Mouse (Mus musculus) mature B cell (primary cell): ENCODE data around the gene Pisd.

ENCODE experiments used
- in situ Hi-C: fragments of 300-500 bp; cut with MboI; formaldehyde crosslinking; loops from 2 replicates; pipeline ENCODE4 v1.14.3; 2019

Gene Pisd

GRCm38 (mm10) chr5:32711485-32711884, 74.0 kb downstream of the Pisd start:
- in situ Hi-C loops, result no loop called here

- in situ Hi-C loops, result no loop called here
These were observed 79.1 kb downstream of the Pisd start for GRCm38 (mm10) chr5:32706226-32706780.

GRCm38 (mm10) chr5:32697208-32697867, 88.1 kb downstream of the Pisd start:
- in situ Hi-C loops, result no loop called here

- in situ Hi-C loops, result no loop called here
These were observed 92.0 kb downstream of the Pisd start for GRCm38 (mm10) chr5:32693411-32693810.
